Mouse (Mus musculus) heart, embryonic 15.5 days (tissue): Measurements from ENCODE around the gene Pla2g4b. TPM values are rescaled to one million over a fixed set of nuclear protein-coding genes. Genes with fewer than 3 reads are reported as not detected.

Source experiments
- ATAC-seq: fragments of 200-750 bp; cut with Nextera tagmentation; replicated peaks from 2 replicates; pipeline ENCODE4 v1.8.0; 2017; ENCODE audit warnings: low read depth, moderate TSS enrichment; ENCODE audit not compliant: insufficient number of reproducible peaks, insufficient read depth, low FRiP score
- H3K27ac ChIP-seq: fragments of 300-500 bp; sonication (generic); 2 replicates; pipeline ENCODE4 v1.5.1; 2015; ENCODE audit warnings: mild to moderate bottlenecking, inconsistent platforms
- H3K27me3 ChIP-seq: fragments of 300-500 bp; sonication (generic); 2 replicates; pipeline ENCODE4 v1.6.1; 2015; ENCODE audit warnings: inconsistent platforms
- H3K36me3 ChIP-seq: fragments of 300-500 bp; sonication (generic); 2 replicates; pipeline ENCODE4 v1.6.1; 2015; ENCODE audit warnings: mild to moderate bottlenecking, inconsistent platforms
- H3K4me1 ChIP-seq: fragments of 300-500 bp; sonication (generic); replicated peaks from 2 replicates; pipeline ENCODE4 v1.6.1; 2015; ENCODE audit warnings: inconsistent platforms
- H3K4me2 ChIP-seq: fragments of 300-500 bp; sonication (generic); 2 replicates; pipeline ENCODE4 v1.6.1; 2015; ENCODE audit warnings: inconsistent platforms, mild to moderate bottlenecking, moderate library complexity
- H3K4me3 ChIP-seq: fragments of 300-500 bp; sonication (generic); 2 replicates; pipeline ENCODE4 v1.5.1; 2015; ENCODE audit warnings: mild to moderate bottlenecking, inconsistent platforms
- H3K9ac ChIP-seq: fragments of 300-500 bp; sonication (generic); 2 replicates; pipeline ENCODE4 v1.6.1; 2015; ENCODE audit warnings: mild to moderate bottlenecking, inconsistent platforms
- H3K9me3 ChIP-seq: fragments of 300-500 bp; sonication (generic); replicated peaks from 2 replicates; pipeline ENCODE4 v1.6.1; 2016; ENCODE audit warnings: inconsistent platforms
- WGBS: fragments of 180-500 bp; shearing (Covaris S2); methylation state at CpG from one replicate; pipeline ENCODE4 v1.1.7; 2015; ENCODE audit warnings: mixed read lengths; 5-methylcytosine and 5-hydroxymethylcytosine counted together
- polyA plus RNA-seq: library from polyadenylated mRNA; unstranded; fragments of >200 nt; fragmentation: Nextera tagmentation; extraction: Ambion mirVana; gene quantifications from 2 replicates; pipeline ENCODE4 v1.2.1, GENCODE M21; 2015

Pla2g4b gene
- polyA plus RNA-seq, 1 experiment from 2014 or later, result 1.3 TPM

DNA sequence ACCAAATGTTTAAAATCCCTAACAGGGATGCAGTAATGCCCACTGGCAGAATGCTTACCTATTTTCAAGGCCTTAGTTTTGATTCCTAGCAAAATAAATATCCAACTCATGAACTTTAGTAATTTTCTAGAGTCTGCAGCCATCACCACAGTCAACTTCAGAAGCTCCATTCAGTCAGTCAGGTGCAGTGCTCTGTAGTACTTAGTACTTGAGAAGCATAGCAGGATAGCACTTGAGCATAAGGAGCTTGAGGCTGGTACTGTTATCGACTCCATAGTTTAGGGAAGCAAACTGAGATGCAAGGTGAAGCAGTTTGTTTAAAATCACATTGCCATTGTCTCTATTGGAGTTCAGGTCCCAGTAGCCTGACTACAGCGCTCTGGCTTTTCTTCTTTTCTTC lies 33.5 kb upstream of the Pla2g4b start:
- no peaks in the 10 kb centered on the region for H3K36me3 ChIP-seq
- H3K9me3 ChIP-seq, result no peaks in the 10 kb centered on the region
- no peak overlapping the region for H3K4me2 ChIP-seq
- ATAC-seq, result no peak
- no peaks in the 10 kb centered on the region for H3K27me3 ChIP-seq
- no peak overlapping the region for H3K4me3 ChIP-seq
- H3K4me1 ChIP-seq, result peaks cover 34% of the 10 kb centered on the region
- H3K27ac ChIP-seq, result no peak overlapping the region
- H3K9ac ChIP-seq, result no peak overlapping the region
- 91% methylated on average over 2 of the region's 2 CpGs for WGBS

DNA sequence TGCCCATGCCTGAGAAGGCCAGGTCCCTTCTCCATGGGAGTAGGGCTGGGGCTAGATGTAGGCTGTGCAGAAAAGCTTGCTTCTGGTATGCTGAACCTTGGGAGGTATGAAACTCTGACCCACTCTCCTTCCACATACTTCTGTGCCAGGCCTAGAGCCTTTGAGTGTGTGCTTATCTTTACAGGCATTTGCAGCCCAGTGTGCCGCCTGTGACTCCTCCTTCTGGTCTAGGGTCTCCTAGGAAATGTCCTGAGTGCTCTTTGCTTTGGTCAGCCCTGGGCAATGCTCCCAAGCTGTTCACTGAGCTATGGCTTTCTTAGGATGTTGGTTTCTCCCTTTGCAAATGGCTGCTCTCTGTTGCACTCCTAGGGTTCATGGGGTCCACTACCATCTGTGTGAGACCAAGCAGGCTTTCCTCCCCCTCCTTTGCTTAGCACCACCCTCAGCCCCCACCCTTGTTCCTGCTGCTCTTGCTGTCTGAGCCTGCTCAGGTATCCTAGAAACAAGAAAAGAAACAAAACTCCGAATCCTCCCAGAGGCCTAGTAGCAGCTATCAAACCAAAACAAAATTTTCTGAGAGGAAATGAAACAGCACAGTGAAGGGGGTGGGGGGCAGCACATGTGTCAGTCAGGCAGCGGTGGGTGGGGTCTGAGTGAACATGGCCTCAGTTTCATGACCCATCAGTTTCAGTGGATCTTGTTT lies 32.2 kb upstream of the Pla2g4b start:
- 46% methylated on average over 3 of the region's 3 CpGs for WGBS
- Histone ChIP-seq H3K4me1 (peaks cover 21% of the 10 kb centered on the region), H3K4me3 (no peak overlapping the region), H3K9me3 (no peaks in the 10 kb centered on the region), H3K9ac (no peak overlapping the region), H3K27me3 (no peaks in the 10 kb centered on the region), H3K4me2 (no peak overlapping the region), H3K27ac (peak overlapping the region; percentile 59), H3K36me3 (no peaks in the 10 kb centered on the region)
- ATAC-seq, result peak; percentile 57; the same call in 1 of the 2 replicates

DNA sequence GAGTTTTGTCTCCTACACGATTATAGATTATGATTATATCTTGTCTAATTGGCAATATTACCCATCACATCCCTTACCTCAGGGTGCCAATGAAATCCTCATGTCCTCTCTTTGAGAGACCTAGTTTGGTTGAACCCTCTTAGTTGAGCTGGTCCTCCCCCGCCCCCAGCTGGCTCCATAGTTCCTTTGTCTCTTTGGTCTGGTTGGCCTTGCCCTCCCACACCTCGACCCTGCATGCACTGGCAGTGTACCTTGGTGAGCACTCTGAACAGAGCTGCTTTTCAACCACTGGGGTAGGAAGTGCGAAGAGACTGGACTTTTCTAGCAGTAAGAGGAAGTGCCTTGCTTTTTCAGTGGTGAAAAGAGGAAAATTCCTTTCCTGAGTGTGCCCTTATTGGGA lies 31.3 kb upstream of the Pla2g4b start:
- Histone ChIP-seq H3K27me3 (no peaks in the 10 kb centered on the region), H3K4me1 (peaks cover 17% of the 10 kb centered on the region), H3K4me3 (no peak overlapping the region), H3K4me2 (no peak overlapping the region), H3K36me3 (no peaks in the 10 kb centered on the region), H3K27ac (no peak overlapping the region), H3K9ac (no peak overlapping the region), H3K9me3 (no peaks in the 10 kb centered on the region)
- 70% methylated on average over 4 of the region's 4 CpGs for WGBS
- no peak for ATAC-seq

DNA sequence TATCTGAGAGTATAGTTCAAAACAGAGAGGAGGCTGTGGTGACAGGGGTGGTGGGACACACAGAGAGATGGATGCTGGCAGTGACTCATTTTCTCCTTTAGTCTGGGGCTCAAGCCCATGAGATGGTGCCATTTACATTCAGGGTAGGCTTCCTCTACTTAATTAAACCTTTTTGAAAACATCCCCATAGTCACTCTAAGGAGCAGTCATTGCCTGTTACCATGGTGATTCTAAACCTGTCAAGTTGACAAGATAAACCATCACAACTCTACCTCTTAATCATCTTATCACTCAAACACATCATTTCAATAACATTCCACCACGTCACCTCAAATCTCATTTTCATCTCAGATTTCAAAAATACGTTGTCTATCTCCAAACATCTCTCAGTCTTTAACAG lies 29.2 kb upstream of the Pla2g4b start:
- Histone ChIP-seq H3K4me3 (no peak overlapping the region), H3K27ac (no peak overlapping the region), H3K9me3 (no peaks in the 10 kb centered on the region), H3K27me3 (no peaks in the 10 kb centered on the region), H3K36me3 (no peaks in the 10 kb centered on the region), H3K9ac (no peak overlapping the region), H3K4me2 (no peak overlapping the region), H3K4me1 (peaks cover 12% of the 10 kb centered on the region)
- WGBS, result 78% methylated on average over 2 of the region's 2 CpGs
- no peak for ATAC-seq

DNA sequence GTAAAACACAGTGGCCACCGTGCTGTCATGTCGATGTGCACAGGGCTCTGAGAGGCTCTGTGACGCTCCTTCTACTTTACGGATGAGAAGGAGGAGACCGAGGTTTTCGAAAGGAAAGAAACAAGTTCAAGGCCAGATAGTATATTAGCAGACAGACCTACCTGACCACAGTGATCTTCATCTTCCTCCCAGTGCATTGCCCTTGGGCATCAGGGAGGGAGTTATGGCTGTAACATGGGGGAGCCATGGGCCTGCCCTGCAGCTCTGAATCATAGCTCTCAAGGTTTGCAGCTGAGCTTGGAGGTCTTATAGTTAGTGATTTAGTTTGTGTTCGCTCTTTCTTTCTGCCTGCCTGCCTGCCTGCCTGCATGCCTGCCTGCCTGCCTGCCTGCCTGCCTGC lies 26.5 kb upstream of the Pla2g4b start:
- H3K27ac ChIP-seq, result no peak overlapping the region
- ATAC-seq, result no peak
- no peaks in the 10 kb centered on the region for H3K27me3 ChIP-seq
- H3K4me1 ChIP-seq, result 0 out of 2 replicates have a peak, but pooled peaks cover under 1% of the 10 kb centered on the region
- H3K4me3 ChIP-seq, result no peak overlapping the region
- H3K9ac ChIP-seq, result no peak overlapping the region
- no peaks in the 10 kb centered on the region for H3K9me3 ChIP-seq
- 94% methylated on average over 7 of the region's 7 CpGs for WGBS
- H3K36me3 ChIP-seq, result no peaks in the 10 kb centered on the region
- no peak overlapping the region for H3K4me2 ChIP-seq

DNA sequence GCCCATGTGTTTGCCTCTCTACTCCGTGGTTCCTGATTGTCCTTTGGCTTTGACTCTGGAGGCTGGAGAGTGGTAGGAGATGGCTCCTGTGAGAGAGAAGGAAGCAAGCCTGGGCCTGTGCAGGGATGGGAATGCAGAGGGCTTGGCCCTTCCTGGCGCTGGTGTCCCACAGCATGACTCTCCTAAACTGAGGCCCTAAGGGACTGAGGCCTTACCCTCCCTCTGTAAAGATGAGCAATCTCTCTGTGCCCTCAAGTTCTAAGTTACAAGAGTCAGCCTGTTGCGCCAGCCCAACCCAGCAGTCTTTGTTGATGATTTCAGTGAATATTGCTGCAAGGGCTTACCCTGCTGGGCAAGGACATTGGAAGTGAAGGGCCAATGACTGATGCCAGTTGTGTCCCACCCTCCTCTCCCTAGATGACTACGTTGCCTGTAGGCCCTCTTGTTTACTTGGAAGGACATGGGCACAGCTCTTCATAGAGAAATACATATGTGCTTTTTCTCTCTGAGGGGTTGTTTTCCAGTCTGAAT lies 25.5 kb upstream of the Pla2g4b start:
- Histone ChIP-seq H3K9me3 (no peaks in the 10 kb centered on the region), H3K9ac (no peak overlapping the region), H3K36me3 (peaks cover under 1% of the 10 kb centered on the region; the same call in 1 of the 2 replicates), H3K4me3 (no peak overlapping the region), H3K4me2 (no peak overlapping the region), H3K27me3 (no peaks in the 10 kb centered on the region), H3K27ac (no peak overlapping the region), H3K4me1 (peaks cover under 1% of the 10 kb centered on the region; the same call in 1 of the 2 replicates)
- no peak for ATAC-seq
- WGBS, result 80% methylated on average over 4 of the region's 4 CpGs

DNA sequence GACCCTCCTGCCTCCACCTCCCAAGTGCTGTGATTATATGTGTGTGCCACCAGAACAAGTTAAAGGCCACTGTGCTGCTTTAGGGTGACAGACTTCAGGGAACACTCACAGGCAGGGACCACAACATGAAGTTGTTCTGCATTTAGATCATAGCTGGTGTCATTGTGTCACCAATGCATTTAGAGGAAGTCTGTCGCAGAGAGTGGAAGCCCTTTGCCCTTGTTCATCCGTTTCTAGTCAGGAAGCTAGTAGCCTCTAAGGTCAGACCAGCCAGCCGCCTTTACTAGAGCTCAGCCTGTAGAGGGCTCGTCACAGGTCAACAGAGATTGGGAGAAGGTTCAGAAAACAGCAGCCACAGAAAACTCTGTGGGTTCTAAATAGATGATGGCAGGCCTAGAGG lies 24.5 kb upstream of the Pla2g4b start:
- no peak overlapping the region for H3K9ac ChIP-seq
- no peaks in the 10 kb centered on the region for H3K9me3 ChIP-seq
- no peak overlapping the region for H3K4me3 ChIP-seq
- peaks cover 4% of the 10 kb centered on the region; the same call in 1 of the 2 replicates for H3K36me3 ChIP-seq
- H3K4me1 ChIP-seq, result peaks cover 3% of the 10 kb centered on the region; the same call in 1 of the 2 replicates
- ATAC-seq, result no peak
- H3K4me2 ChIP-seq, result no peak overlapping the region
- WGBS, result 53% methylated on average over 4 of the region's 4 CpGs
- no peak overlapping the region for H3K27ac ChIP-seq
- no peaks in the 10 kb centered on the region for H3K27me3 ChIP-seq

DNA sequence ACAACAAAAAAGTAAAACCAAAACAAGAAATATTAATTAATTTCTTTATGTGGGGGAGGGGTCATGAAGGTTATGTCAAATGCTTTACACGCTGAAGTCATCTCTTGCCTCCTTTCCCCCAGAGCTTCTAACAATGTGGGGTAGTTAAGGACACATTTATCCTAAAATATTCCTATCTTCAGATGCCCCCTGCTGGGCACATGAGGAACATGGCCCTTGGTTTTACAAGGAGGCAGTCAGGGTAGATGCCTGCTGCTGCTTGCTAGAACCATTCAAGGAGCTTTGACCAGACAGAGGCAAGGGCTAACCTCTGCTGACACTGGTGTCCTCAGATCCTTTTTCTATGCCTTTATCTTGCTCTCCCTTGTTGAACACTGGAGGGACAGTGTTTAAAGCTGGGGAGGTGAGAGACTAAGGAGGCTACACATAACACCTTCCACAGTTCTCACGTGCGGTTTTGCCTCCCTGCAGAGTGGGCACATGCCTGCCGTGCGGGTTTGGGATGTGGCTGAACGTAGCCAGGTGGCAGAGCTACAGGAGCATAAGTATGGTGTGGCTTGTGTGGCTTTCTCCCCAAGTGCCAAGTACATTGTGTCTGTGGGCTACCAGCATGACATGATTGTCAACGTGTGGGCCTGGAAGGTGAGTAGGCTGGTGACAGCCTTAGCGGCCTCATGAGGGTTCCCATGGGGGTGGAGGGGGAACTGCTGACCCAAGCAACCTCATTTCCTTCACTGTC lies 21.6 kb upstream of the Pla2g4b start:
- H3K4me2 ChIP-seq, result no peak overlapping the region
- no peak overlapping the region for H3K9ac ChIP-seq
- H3K9me3 ChIP-seq, result no peaks in the 10 kb centered on the region
- 72% methylated on average over 8 of the region's 8 CpGs for WGBS
- H3K27ac ChIP-seq, result no peak overlapping the region
- no peak overlapping the region for H3K4me3 ChIP-seq
- no peak for ATAC-seq
- peaks cover 3% of the 10 kb centered on the region; the same call in 1 of the 2 replicates for H3K4me1 ChIP-seq
- H3K27me3 ChIP-seq, result no peaks in the 10 kb centered on the region
- H3K36me3 ChIP-seq, result peaks cover 6% of the 10 kb centered on the region

DNA sequence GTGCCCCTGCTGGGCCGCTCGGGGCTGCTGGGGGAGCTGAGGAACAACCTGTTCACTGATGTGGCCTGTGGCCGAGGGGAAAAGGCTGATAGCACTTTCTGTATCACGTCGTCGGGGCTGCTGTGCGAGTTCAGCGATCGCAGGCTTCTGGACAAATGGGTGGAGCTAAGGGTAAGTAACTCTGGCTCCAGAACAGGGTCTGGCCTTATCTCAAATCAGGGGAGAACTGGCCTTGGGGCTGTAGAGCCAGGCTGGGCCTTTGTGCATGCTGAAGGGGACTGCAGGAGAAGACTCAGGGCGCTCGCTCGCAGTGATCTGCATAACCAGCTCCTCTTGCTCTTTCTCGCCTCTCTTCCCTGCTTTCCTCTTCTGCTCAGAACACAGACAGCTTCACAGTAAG lies 20.3 kb upstream of the Pla2g4b start:
- 59% methylated on average over 13 of the region's 13 CpGs for WGBS
- Histone ChIP-seq H3K4me3 (no peak overlapping the region), H3K9me3 (no peaks in the 10 kb centered on the region), H3K4me1 (peaks cover 3% of the 10 kb centered on the region; the same call in 1 of the 2 replicates), H3K27ac (no peak overlapping the region), H3K27me3 (no peaks in the 10 kb centered on the region), H3K4me2 (no peak overlapping the region), H3K9ac (no peak overlapping the region), H3K36me3 (peaks cover 14% of the 10 kb centered on the region)
- no peak for ATAC-seq

DNA sequence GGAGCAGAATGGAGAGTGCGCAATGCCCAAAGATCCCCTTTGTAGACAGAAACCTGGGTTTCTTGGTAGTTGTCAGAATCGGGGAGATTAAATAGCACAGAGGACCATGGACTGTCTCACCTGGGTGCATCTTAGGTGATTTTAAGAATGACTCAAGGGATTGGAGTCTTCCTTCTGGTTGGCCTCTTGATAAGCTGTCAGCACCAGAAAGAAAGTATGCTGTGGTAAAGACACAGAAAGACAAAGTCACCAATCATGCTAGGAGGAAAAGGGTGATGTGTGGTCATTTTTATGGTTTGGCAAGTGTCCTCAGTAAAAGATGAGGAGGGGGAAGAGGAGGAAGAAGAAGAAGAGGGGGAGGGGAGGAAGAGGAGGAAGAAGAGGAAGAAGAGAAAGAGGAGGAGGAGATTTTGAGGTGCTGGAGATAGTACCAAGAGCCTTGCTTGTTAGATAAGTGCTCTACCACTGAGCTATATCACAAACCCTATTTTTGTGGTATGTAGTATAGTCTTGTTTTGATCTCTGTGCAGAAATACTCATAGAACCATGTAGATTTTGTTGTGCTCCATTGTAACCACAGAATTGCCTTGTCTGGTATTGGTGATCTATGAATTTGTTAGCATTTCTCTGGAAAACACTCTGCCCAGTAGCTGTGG lies 19.3 kb upstream of the Pla2g4b start:
- no peak overlapping the region for H3K9ac ChIP-seq
- 95% methylated on average over 2 of the region's 2 CpGs for WGBS
- no peak overlapping the region for H3K4me2 ChIP-seq
- peaks cover 17% of the 10 kb centered on the region for H3K36me3 ChIP-seq
- no peak overlapping the region for H3K4me3 ChIP-seq
- H3K27me3 ChIP-seq, result no peaks in the 10 kb centered on the region
- peaks cover 3% of the 10 kb centered on the region; the same call in 1 of the 2 replicates for H3K4me1 ChIP-seq
- H3K27ac ChIP-seq, result no peak overlapping the region
- H3K9me3 ChIP-seq, result no peaks in the 10 kb centered on the region
- no peak for ATAC-seq

DNA sequence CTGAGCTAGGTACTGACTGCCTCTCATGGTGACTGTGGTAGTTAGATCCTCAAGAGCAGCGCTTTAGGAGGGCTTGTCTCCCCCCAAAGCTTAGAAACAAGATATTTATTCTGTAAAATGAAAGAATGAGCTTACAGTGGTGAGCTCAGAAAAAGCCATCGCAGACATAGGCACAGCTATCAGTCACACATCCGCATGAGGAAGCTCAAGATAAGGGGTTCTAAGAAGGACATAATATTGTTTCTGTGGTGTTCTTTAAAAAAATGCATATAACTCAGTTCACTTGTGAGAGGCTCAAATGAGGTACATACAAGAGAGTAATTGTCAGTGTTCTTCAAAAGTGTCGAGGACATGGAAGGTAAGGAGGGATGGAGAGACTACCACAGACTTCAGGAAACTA lies 17.3 kb upstream of the Pla2g4b start:
- WGBS, result 77% methylated on average over 4 of the region's 4 CpGs
- peaks cover 3% of the 10 kb centered on the region; the same call in 1 of the 2 replicates for H3K4me1 ChIP-seq
- peaks cover 28% of the 10 kb centered on the region for H3K36me3 ChIP-seq
- no peak overlapping the region for H3K4me2 ChIP-seq
- no peaks in the 10 kb centered on the region for H3K9me3 ChIP-seq
- ATAC-seq, result no peak
- no peaks in the 10 kb centered on the region for H3K27me3 ChIP-seq
- no peak overlapping the region for H3K4me3 ChIP-seq
- H3K9ac ChIP-seq, result 0 out of 2 replicates have a peak overlapping the region, but pooled peaks have one; percentile 3
- H3K27ac ChIP-seq, result no peak overlapping the region
